Mouse (Mus musculus) left cerebral cortex, adult 2 months (tissue): ENCODE measurements at regions not wholly inside any gene's neighbourhood (a gene's known extent, or its start where the extent isn't known, plus 50 kb on each side); places are given as distances from the start of the nearest gene placed in this dataset.

Experiments used
- DNase-seq, 2 experiments: peaks; one replicate each; pipeline ENCODE4 v3.0.0; 2021 to 2022; ENCODE audit warnings: low spot score in 2 of 2, mixed read lengths in 1 of 2; ENCODE audit errors: extremely low spot score in 1 of 2
- H3K27ac ChIP-seq: fragments of 200-600 bp; 2 replicates; pipeline ENCODE4 v1.8.1; 2022
- H3K4me3 ChIP-seq: fragments of 200-600 bp; 2 replicates; pipeline ENCODE4 v1.8.1; 2022
- CTCF ChIP-seq: fragments of 200-600 bp; IDR thresholded peaks from 2 replicates; pipeline ENCODE4 v1.8.1; 2022; ENCODE audit warnings: antibody characterized with exemption, mild to moderate bottlenecking, moderate library complexity
- intact Hi-C: fragments of 180-260 bp; cut with DNase I; formaldehyde crosslinking; loops from one replicate; pipeline ENCODE4 v1.15.1; 2025

- no peak overlapping the region for H3K4me3 ChIP-seq
- intact Hi-C loops, result no loop called here
- no peak for TF ChIP-seq CTCF
- no peak for DNase-seq
- no peak overlapping the region for H3K27ac ChIP-seq
Observed at GRCm38 (mm10) chr9:50000497-50001404, 202.0 kb upstream of the Ncam1 start.

- TF ChIP-seq CTCF, result no peak
- intact Hi-C loops, result no loop called here
- no peak overlapping the region for H3K4me3 ChIP-seq
- H3K27ac ChIP-seq, result no peak overlapping the region
- DNase-seq, result no peak
Observed at GRCm38 (mm10) chr9:49999970-50000369, 201.2 kb upstream of the Ncam1 start.

- Histone ChIP-seq H3K4me3 (no peak overlapping the region), H3K27ac (no peak overlapping the region)
- TF ChIP-seq CTCF, result no peak
- DNase-seq, result no peak
- intact Hi-C loops, result no loop called here
Observed at GRCm38 (mm10) chr9:49998101-49998500, 199.4 kb upstream of the Ncam1 start.

GRCm38 (mm10) chr9:49989464-49990271, 190.9 kb upstream of the Ncam1 start:
- H3K4me3 ChIP-seq, result no peak overlapping the region
- intact Hi-C loops, result loop anchor here (10.0 kb wide), 1 partner anchor 105 kb away; no protein-coding TSS in a partner anchor
- peak overlapping the region; percentile 69 for H3K27ac ChIP-seq

GRCm38 (mm10) chr9:49988064-49988463, 189.3 kb upstream of the Ncam1 start:
- no peak for TF ChIP-seq CTCF
- intact Hi-C loops, result loop anchor here (10.0 kb wide), 1 partner anchor 107 kb away; no protein-coding TSS in a partner anchor
- no peak overlapping the region for H3K4me3 ChIP-seq
- H3K27ac ChIP-seq, result no peak overlapping the region
- no peak for DNase-seq

More at GRCm38 (mm10) chr9:49989464-49990271, 190.9 kb upstream of the Ncam1 start:
- peak; percentile 87 to 90 for DNase-seq
- TF ChIP-seq CTCF, result no peak

- intact Hi-C loops, result loop anchor here (10.0 kb wide), 1 partner anchor 107 kb away; no protein-coding TSS in a partner anchor
- no peak for TF ChIP-seq CTCF
- DNase-seq, result no peak
- H3K4me3 ChIP-seq, result no peak overlapping the region
- no peak overlapping the region for H3K27ac ChIP-seq
Observed at GRCm38 (mm10) chr9:49987481-49987880, 188.8 kb upstream of the Ncam1 start.

GRCm38 (mm10) chr9:49980344-49981207, 181.9 kb upstream of the Ncam1 start:
- no peak for TF ChIP-seq CTCF
- DNase-seq, result peak; percentile 73 to 84
- intact Hi-C loops, result loop anchor here (1.0 to 10.0 kb wide), 3 partner anchors 35 to 182 kb away; partner anchors contain the start of gene Ncam1
- peak overlapping the region; percentile 38 for H3K27ac ChIP-seq
- no peak overlapping the region for H3K4me3 ChIP-seq

GRCm38 (mm10) chr9:49975938-49976671, 177.4 kb upstream of the Ncam1 start:
- peak overlapping the region; percentile 34; the same call in 1 of the 2 replicates for H3K27ac ChIP-seq
- intact Hi-C loops, result no loop called here
- no peak for TF ChIP-seq CTCF
- peak; percentile 50 to 58 for DNase-seq
- no peak overlapping the region for H3K4me3 ChIP-seq

GRCm38 (mm10) chr9:49973974-49974495, 175.3 kb upstream of the Ncam1 start:
- Histone ChIP-seq H3K27ac (no peak overlapping the region), H3K4me3 (no peak overlapping the region)
- intact Hi-C loops, result no loop called here
- no peak for DNase-seq
- TF ChIP-seq CTCF, result no peak

GRCm38 (mm10) chr9:49969429-49969828, 170.7 kb upstream of the Ncam1 start:
- no peak for DNase-seq
- no peak overlapping the region for H3K27ac ChIP-seq
- TF ChIP-seq CTCF, result no peak
- H3K4me3 ChIP-seq, result no peak overlapping the region
- intact Hi-C loops, result no loop called here
